Mouse (Mus musculus): ENCODE results near the gene Prdx3. TPM values are rescaled to one million over a fixed set of nuclear protein-coding genes. Genes with fewer than 3 reads are reported as not detected.

The Prdx3 gene
- polyA plus RNA-seq (2012; rRNA removed) = 125 and 166 TPM in 2 replicates

DNA sequence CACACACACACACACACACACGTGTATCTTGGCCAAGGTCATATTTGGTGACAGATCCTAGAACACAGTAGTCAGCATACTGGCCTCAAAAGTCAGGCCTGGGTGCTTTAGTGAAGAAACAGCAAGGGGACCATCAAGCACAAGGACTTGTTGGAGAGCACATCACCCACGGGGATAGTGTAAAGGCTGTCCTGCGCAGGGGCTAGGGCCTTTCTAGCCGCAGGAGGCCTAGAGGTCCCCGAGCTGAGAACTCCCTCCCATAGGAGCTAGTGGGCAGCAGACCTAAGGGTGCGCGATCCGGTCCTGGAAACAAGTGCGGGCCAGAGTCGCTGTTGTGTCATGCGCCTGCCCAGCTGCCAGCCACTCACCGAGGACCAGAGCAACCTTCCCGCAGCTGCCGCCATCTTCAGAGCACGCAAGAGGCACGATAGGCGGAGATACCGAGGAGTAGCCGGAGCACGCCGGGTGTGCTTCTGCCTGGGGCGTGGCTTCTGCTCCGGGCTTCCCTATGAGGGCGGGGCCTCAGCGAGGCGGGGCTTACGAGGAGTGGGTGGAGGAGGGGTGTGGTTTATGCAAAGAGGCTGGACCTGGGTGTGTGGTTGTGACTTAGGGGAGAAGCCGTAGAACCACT is at the start of gene Prdx3:
TSS of gene Prdx3 (minus strand) at position 493 of the 631 bp plus-strand sequence.

DNA sequence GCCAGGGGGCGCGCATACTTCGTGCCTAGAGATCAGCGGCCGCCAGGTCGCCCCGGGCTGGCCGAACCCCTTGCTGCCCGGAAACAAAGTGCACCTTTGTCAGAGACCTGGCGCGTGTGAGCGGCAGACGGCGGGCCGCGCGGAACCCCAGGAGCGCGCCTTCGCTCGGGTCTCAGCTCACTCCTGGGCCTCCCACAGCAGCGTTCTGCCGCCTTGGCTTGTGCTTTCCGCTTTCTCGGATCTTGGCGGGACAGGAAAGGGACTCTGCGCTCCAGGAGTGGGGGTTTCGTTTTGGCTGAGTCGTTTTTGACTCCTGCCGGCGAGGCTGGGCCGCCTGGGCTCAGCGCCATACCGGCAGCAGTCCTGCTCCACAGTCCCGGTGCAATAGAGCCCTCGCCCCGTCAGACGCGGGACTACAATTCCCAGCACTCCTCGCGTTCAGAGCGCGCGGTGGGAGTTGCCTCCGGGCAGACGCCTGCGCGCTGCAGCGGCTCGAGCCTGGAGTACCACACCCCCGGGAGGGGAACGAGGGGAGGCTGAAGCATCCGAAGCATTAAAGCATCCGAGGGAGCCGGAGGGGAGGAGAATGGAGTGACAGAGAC is 15.5 kb upstream of the Prdx3 start, which contains the start of gene Grk5:
TSS of gene Grk5 (plus strand) at position 36 of the 602 bp plus-strand sequence.

DNA sequence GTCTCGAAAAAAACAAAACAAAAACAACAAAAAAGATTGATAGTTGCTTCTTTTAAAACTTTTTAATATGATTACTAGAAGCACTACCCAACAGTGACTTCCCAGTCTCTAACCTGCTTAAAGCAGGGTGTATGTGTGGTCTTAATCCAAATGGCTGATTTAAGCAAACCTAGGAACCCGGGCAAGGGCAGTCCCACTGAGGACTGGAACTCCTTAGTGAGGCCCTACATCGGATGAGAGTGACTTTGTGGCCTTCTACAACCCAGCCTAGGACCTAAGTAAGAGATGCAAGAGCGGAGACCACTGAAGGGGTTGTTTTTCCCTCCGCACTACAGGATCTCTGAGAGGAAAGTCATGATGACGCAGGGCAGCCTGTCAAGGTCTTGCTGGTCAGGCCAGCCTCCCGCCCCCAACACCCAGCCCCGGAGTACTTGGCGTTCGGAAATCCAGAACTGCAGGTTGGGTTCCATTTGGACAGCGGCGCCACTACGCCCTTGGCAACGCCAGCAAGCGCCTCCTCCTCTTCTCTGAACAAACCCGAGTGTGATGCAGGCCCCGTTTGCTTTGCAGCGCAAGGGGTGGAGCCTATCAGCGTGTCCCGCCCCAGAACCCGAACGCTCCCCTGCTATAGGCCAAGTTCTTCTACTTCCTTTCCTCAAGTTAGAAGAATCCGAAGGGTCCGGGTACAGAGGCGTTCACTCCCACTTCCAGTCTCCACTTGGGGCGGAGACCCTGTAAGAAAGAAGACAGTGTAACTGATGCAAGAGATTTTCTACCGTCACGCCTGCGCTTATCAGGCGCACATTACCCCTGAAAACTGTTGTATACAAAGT is 13.3 kb downstream of the Prdx3 start, which contains the start of gene Sfxn4:
TSS of gene Sfxn4 (minus strand) at position 612 of the 833 bp plus-strand sequence.

Other genes starting within 250 kb of the Prdx3 start
- gene Nanos1, start 118.6 kb downstream of the Prdx3 start, polyA plus RNA-seq (2012; rRNA removed) = 2.5 and 4.6 TPM in 2 replicates
- gene Eif3a, start 83.9 kb downstream of the Prdx3 start, polyA plus RNA-seq (2012; rRNA removed) = 20.5 and 20.6 TPM in 2 replicates
- gene Fam45a, start 63.0 kb downstream of the Prdx3 start, polyA plus RNA-seq (2012; rRNA removed) = 3.8 and 5.0 TPM in 2 replicates
- gene Sfxn4, start 13.1 kb downstream of the Prdx3 start, polyA plus RNA-seq (2012; rRNA removed) = 1.2 and 2.5 TPM in 2 replicates
- gene Grk5, start 15.2 kb upstream of the Prdx3 start, polyA plus RNA-seq (2012; rRNA removed) = 1.6 and 1.7 TPM in 2 replicates